Mouse (Mus musculus) liver, embryonic 13.5 days (tissue): ENCODE results near the gene Pold2. TPM values are rescaled to one million over a fixed set of nuclear protein-coding genes. Genes with fewer than 3 reads are reported as not detected.

Experiments
- ATAC-seq: fragments of 200-750 bp; cut with Nextera tagmentation; 2 replicates; pipeline ENCODE4 v1.8.0; 2017; ENCODE audit warnings: low read depth, mild to moderate bottlenecking, moderate number of reproducible peaks, moderate library complexity
- DNase-seq: peaks from one replicate; pipeline ENCODE4 v3.0.0; 2022
- H3K27ac ChIP-seq: fragments of 300-500 bp; sonication (generic); 2 replicates; pipeline ENCODE4 v1.5.1; 2015; ENCODE audit warnings: moderate library complexity, mild to moderate bottlenecking, inconsistent platforms
- H3K27me3 ChIP-seq: fragments of 300-500 bp; sonication (generic); 2 replicates; pipeline ENCODE4 v1.6.1; 2015; ENCODE audit warnings: mild to moderate bottlenecking, inconsistent platforms
- H3K36me3 ChIP-seq: fragments of 300-500 bp; sonication (generic); 2 replicates; pipeline ENCODE4 v1.6.1; 2015; ENCODE audit warnings: mild to moderate bottlenecking, inconsistent platforms
- H3K4me1 ChIP-seq: fragments of 300-500 bp; sonication (generic); replicated peaks from 2 replicates; pipeline ENCODE4 v1.6.1; 2015; ENCODE audit warnings: inconsistent platforms
- H3K4me2 ChIP-seq: fragments of 300-500 bp; sonication (generic); 2 replicates; pipeline ENCODE4 v1.6.1; 2015; ENCODE audit warnings: inconsistent platforms, mild to moderate bottlenecking, moderate library complexity
- H3K4me3 ChIP-seq: fragments of 300-500 bp; sonication (generic); replicated peaks from 2 replicates; pipeline ENCODE4 v1.5.1; 2015; ENCODE audit warnings: mild to moderate bottlenecking, inconsistent platforms
- H3K9ac ChIP-seq: fragments of 300-500 bp; sonication (generic); 2 replicates; pipeline ENCODE4 v1.6.1; 2015; ENCODE audit warnings: mild to moderate bottlenecking, inconsistent platforms
- H3K9me3 ChIP-seq: fragments of 300-500 bp; sonication (generic); replicated peaks from 2 replicates; pipeline ENCODE4 v1.6.1; 2016; ENCODE audit warnings: inconsistent platforms
- WGBS: fragments of 180-500 bp; shearing (Covaris S2); methylation state at CpG from one replicate; pipeline ENCODE4 v1.1.7; 2015; ENCODE audit not compliant: insufficient replicate concordance; 5-methylcytosine and 5-hydroxymethylcytosine counted together
- polyA plus RNA-seq: library from polyadenylated mRNA; unstranded; fragments of >200 nt; fragmentation: Nextera tagmentation; extraction: Ambion mirVana; gene quantifications from 2 replicates; pipeline ENCODE4 v1.2.1, GENCODE M21; 2015

Pold2 gene
- polyA plus RNA-seq, 1 experiment from 2014 or later = 86.1 TPM

- H3K4me1 ChIP-seq = peaks cover under 1% of the 10 kb centered on the region; the same call in 1 of the 2 replicates
- 61% methylated on average over 8 of the region's 8 CpGs for whole genome bisulfite sequencing
Measured at GRCm38 (mm10) chr11:5856479-5857130, 21.5 kb downstream of the Pold2 start.

GRCm38 (mm10) chr11:5855902-5856301 lies 22.2 kb downstream of the Pold2 start:
- ATAC-seq = no peak
- no peak for DNase-seq
- WGBS = 44% methylated on average over 7 of the region's 7 CpGs

More at GRCm38 (mm10) chr11:5856479-5857130, 21.5 kb downstream of the Pold2 start:
- no peak overlapping the region for H3K4me2 ChIP-seq
- no peak overlapping the region for H3K27ac ChIP-seq
- peaks cover 25% of the 10 kb centered on the region for H3K27me3 ChIP-seq
- H3K9me3 ChIP-seq = no peaks in the 10 kb centered on the region
- no peak overlapping the region for H3K9ac ChIP-seq
- H3K36me3 ChIP-seq = no peaks in the 10 kb centered on the region
- ATAC-seq (no peak), DNase-seq (no peak)
- no peak overlapping the region for H3K4me3 ChIP-seq

GRCm38 (mm10) chr11:5855481-5855880 lies 22.6 kb downstream of the Pold2 start:
- no peak for ATAC-seq
- no peak overlapping the region for H3K27ac ChIP-seq
- H3K27me3 ChIP-seq = peaks cover 13% of the 10 kb centered on the region
- H3K4me2 ChIP-seq = no peak overlapping the region
- no peak overlapping the region for H3K9ac ChIP-seq
- no peak overlapping the region for H3K4me3 ChIP-seq
- no peak for DNase-seq
- H3K9me3 ChIP-seq = no peaks in the 10 kb centered on the region
- no peaks in the 10 kb centered on the region for H3K4me1 ChIP-seq
- no peaks in the 10 kb centered on the region for H3K36me3 ChIP-seq

More at GRCm38 (mm10) chr11:5855902-5856301, 22.2 kb downstream of the Pold2 start:
- H3K4me3 ChIP-seq = no peak overlapping the region
- H3K4me1 ChIP-seq = no peaks in the 10 kb centered on the region
- H3K27ac ChIP-seq = no peak overlapping the region
- H3K9me3 ChIP-seq = no peaks in the 10 kb centered on the region
- no peak overlapping the region for H3K4me2 ChIP-seq
- H3K36me3 ChIP-seq = no peaks in the 10 kb centered on the region
- peaks cover 18% of the 10 kb centered on the region for H3K27me3 ChIP-seq
- no peak overlapping the region for H3K9ac ChIP-seq

- ATAC-seq (no peak), DNase-seq (no peak)
- no peak overlapping the region for H3K9ac ChIP-seq
- H3K27me3 ChIP-seq = no peaks in the 10 kb centered on the region
- H3K36me3 ChIP-seq = no peaks in the 10 kb centered on the region
- 41% methylated on average over 1 of the region's 1 CpGs for WGBS
- no peaks in the 10 kb centered on the region for H3K4me1 ChIP-seq
- H3K4me3 ChIP-seq = no peak overlapping the region
- H3K27ac ChIP-seq = no peak overlapping the region
- H3K9me3 ChIP-seq = no peaks in the 10 kb centered on the region
- no peak overlapping the region for H3K4me2 ChIP-seq
Measured at GRCm38 (mm10) chr11:5852314-5852713, 25.8 kb downstream of the Pold2 start.

GRCm38 (mm10) chr11:5851021-5851736 lies 26.9 kb downstream of the Pold2 start:
- Histone ChIP-seq H3K4me2 (no peak overlapping the region), H3K9ac (no peak overlapping the region), H3K9me3 (no peaks in the 10 kb centered on the region), H3K36me3 (no peaks in the 10 kb centered on the region), H3K4me3 (no peak overlapping the region), H3K27ac (no peak overlapping the region), H3K4me1 (no peaks in the 10 kb centered on the region), H3K27me3 (no peaks in the 10 kb centered on the region)
- ATAC-seq (no peak), DNase-seq (no peak)
- WGBS = 47% methylated on average over 4 of the region's 4 CpGs

- no peaks in the 10 kb centered on the region for H3K4me1 ChIP-seq
- no peaks in the 10 kb centered on the region for H3K36me3 ChIP-seq
- H3K4me2 ChIP-seq = no peak overlapping the region
- ATAC-seq (no peak), DNase-seq (no peak)
- no peaks in the 10 kb centered on the region for H3K27me3 ChIP-seq
- no peak overlapping the region for H3K4me3 ChIP-seq
- no peaks in the 10 kb centered on the region for H3K9me3 ChIP-seq
- H3K9ac ChIP-seq = no peak overlapping the region
- H3K27ac ChIP-seq = no peak overlapping the region
- WGBS = 48% methylated on average over 5 of the region's 5 CpGs
Measured at GRCm38 (mm10) chr11:5850452-5850851, 27.6 kb downstream of the Pold2 start.

- Histone ChIP-seq H3K27me3 (no peaks in the 10 kb centered on the region), H3K27ac (no peak overlapping the region), H3K9ac (no peak overlapping the region), H3K4me1 (no peaks in the 10 kb centered on the region), H3K36me3 (no peaks in the 10 kb centered on the region), H3K4me3 (no peak overlapping the region), H3K4me2 (no peak overlapping the region), H3K9me3 (no peaks in the 10 kb centered on the region)
- WGBS = 39% methylated on average over 2 of the region's 2 CpGs
- DNase-seq (no peak), ATAC-seq (no peak)
Measured at GRCm38 (mm10) chr11:5849316-5849715, 28.8 kb downstream of the Pold2 start.

GRCm38 (mm10) chr11:5848741-5849140 lies 29.4 kb downstream of the Pold2 start:
- Histone ChIP-seq H3K4me1 (no peaks in the 10 kb centered on the region), H3K4me2 (no peak overlapping the region), H3K9me3 (no peaks in the 10 kb centered on the region), H3K27me3 (no peaks in the 10 kb centered on the region), H3K4me3 (no peak overlapping the region), H3K27ac (no peak overlapping the region), H3K9ac (no peak overlapping the region), H3K36me3 (no peaks in the 10 kb centered on the region)
- 63% methylated on average over 6 of the region's 6 CpGs for WGBS
- no peak for ATAC-seq
- DNase-seq = no peak

GRCm38 (mm10) chr11:5846639-5847345 lies 31.3 kb downstream of the Pold2 start:
- DNase-seq = no peak
- no peak overlapping the region for H3K27ac ChIP-seq

GRCm38 (mm10) chr11:5843131-5843530 lies 35.0 kb downstream of the Pold2 start:
- no peaks in the 10 kb centered on the region for H3K36me3 ChIP-seq
- H3K9ac ChIP-seq = no peak overlapping the region
- H3K9me3 ChIP-seq = no peaks in the 10 kb centered on the region; the same call in 1 of the 2 replicates
- no peak for DNase-seq
- H3K4me3 ChIP-seq = no peak overlapping the region
- H3K4me2 ChIP-seq = no peak overlapping the region
- no peaks in the 10 kb centered on the region for H3K27me3 ChIP-seq
- peaks cover 2% of the 10 kb centered on the region; the same call in 1 of the 2 replicates for H3K4me1 ChIP-seq
- WGBS = 75% methylated on average over 3 of the region's 3 CpGs
- no peak for ATAC-seq
- H3K27ac ChIP-seq = no peak overlapping the region

More at GRCm38 (mm10) chr11:5846639-5847345, 31.3 kb downstream of the Pold2 start:
- no peaks in the 10 kb centered on the region for H3K4me1 ChIP-seq
- no peaks in the 10 kb centered on the region for H3K36me3 ChIP-seq
- no peak overlapping the region for H3K9ac ChIP-seq
- WGBS = 53% methylated on average over 7 of the region's 7 CpGs
- no peaks in the 10 kb centered on the region; the same call in 1 of the 2 replicates for H3K9me3 ChIP-seq
- ATAC-seq = no peak; the same call in 1 of the 2 replicates
- H3K4me3 ChIP-seq = no peak overlapping the region
- no peaks in the 10 kb centered on the region for H3K27me3 ChIP-seq
- no peak overlapping the region for H3K4me2 ChIP-seq

GRCm38 (mm10) chr11:5841751-5842150 lies 36.3 kb downstream of the Pold2 start:
- Histone ChIP-seq H3K9me3 (no peaks in the 10 kb centered on the region; the same call in 1 of the 2 replicates), H3K27ac (no peak overlapping the region), H3K4me3 (no peak overlapping the region), H3K9ac (no peak overlapping the region), H3K4me2 (no peak overlapping the region), H3K36me3 (no peaks in the 10 kb centered on the region), H3K4me1 (peaks cover 10% of the 10 kb centered on the region), H3K27me3 (no peaks in the 10 kb centered on the region)
- WGBS = 86% methylated on average over 2 of the region's 2 CpGs
- no peak for ATAC-seq
- no peak for DNase-seq
